Mouse (Mus musculus): ENCODE results near the gene 4930595M18Rik. TPM values are rescaled to one million over a fixed set of nuclear protein-coding genes. Genes with fewer than 3 reads are reported as not detected.

4930595M18Rik gene
- total RNA-seq (2018; cell fraction: chromatin; rRNA removed), result not detected
- total RNA-seq (2018; cell fraction: cytosol; rRNA removed), result not detected
- total RNA-seq (2018; cell fraction: nucleus; rRNA removed), result not detected
- not detected in 3 replicates for polyA plus RNA-seq (2018)

DNA sequence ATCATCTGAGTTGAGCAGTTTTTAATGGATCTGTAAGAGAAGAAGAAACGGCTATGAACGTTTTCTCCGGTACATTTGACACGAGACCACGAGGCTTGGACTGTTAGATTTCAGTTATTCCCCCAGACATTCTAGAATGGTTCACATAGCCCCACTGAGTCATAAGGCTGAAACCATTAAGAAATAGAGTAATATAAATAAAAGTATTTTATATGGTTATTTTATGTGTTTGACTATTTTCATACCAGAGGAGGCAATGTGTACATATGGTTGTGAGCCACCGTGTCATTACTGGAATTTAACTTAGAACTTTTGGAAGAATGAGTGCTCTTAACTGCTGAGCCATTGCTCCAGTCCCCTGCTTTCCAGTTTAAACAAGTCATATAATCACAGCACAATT is at the start of gene 4930595M18Rik:
4930595M18Rik (minus strand) TSS at position 101 of the 400 bp plus-strand sequence.
- Histone ChIP-seq H3K79me2 (ENCODE audit: inconsistent target) (no peaks in the 10 kb centered on the region), H3K36me3 (ENCODE audit: inconsistent target) (no peaks in the 10 kb centered on the region), H3K27ac (no peak within 1 kb of the TSS), H3K4me3 (ENCODE audit: inconsistent target) (no peak within 1 kb of the TSS)
- WGBS (ENCODE audit: missing documents), result 84% methylated on average over 6 of the region's 6 CpGs

DNA sequence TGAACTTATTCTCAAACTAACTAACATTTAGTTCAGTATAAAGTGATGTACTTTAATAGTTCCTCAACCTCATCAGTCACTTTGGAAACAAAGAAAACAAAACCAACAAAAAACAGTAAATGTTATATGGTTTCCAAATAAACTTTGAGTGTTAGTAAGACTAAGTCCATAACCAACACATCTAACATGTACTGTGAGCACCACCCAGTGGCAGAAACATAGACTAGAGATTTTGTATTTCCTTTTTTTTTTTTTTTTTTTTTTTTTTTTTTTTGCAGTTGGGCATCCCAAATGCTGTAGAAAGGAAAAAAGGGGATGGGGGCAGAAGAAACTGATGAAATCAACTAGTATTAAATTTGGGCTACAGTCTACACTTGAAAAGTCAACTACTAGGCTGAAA is 14.6 kb upstream of the 4930595M18Rik start:
- no peak overlapping the region for H3K4me3 ChIP-seq (ENCODE audit: inconsistent target)
- H3K36me3 ChIP-seq (ENCODE audit: inconsistent target), result no peaks in the 10 kb centered on the region
- H3K27ac ChIP-seq, result no peak overlapping the region
- H3K79me2 ChIP-seq (ENCODE audit: inconsistent target), result no peaks in the 10 kb centered on the region
